In genomic region chr2:61513787-61514444, GRCm38 (mm10) we compare ENCODE assay signal across 11 mouse cellular contexts.
A peak's percentile ranks its signal among the peaks of the same experiment; 100 is the strongest.
DNase-seq lines count a peak whose midpoint lies in the region; ATAC-seq lines count a peak whose summit lies in the region.
"Had no signal": no experiment of that assay in that cellular context is flagged by ENCODE, and none has a peak within 500 bp of the region (broad histone marks: within the 10 kb centered on the region; RNA-seq: fewer than 3 reads in every experiment).

No protein-coding gene starts in this region.

- peak; percentile 86 for ATAC-seq in granulocyte monocyte progenitor cell, adult 5-6 weeks (replicated peaks; ENCODE audit: poor library complexity, severe bottlenecking)
- peak; percentile 91 for ATAC-seq in megakaryocyte-erythroid progenitor cell, adult 5-6 weeks (replicated peaks; ENCODE audit: low FRiP score, low TSS enrichment, poor library complexity, severe bottlenecking)

- peak; percentile 15 for DNase-seq in adrenal gland, postnatal 14 days
- no peak for DNase-seq in adrenal gland, postnatal 36 days
- DNase-seq in thymus, postnatal 10 days (ENCODE audit: low spot score in 2 of 2) = peak; percentile 73 to 75
- DNase-seq in heart, postnatal 4 days = no peak
- DNase-seq in cerebellum, postnatal 14 days = no peak
- DNase-seq in urinary bladder, adult 18-20 months (ENCODE audit: low spot score in 2 of 2) = no peak
- DNase-seq: heart, postnatal 14 days; kidney, postnatal 14 days; right cerebral cortex, postnatal 14 days had no signal

Comparison
In these comparisons a context has a peak if more than half of its experiments do, and no peak if none do; other contexts are left out.
1. DNase-seq: peak in adrenal gland, postnatal 14 days (single experiment) and thymus, postnatal 10 days (2 of 2); none in adrenal gland, postnatal 36 days (0 of 2), heart, postnatal 4 days (single experiment), cerebellum, postnatal 14 days (0 of 2) and urinary bladder, adult 18-20 months (0 of 2).